Mouse (Mus musculus): ENCODE results near the gene Gm21731. TPM values are rescaled to one million over a fixed set of nuclear protein-coding genes. Genes with fewer than 3 reads are reported as not detected.
"Not testable (repeated sequence)": the region's sequence is repeated elsewhere in the genome, so short reads cannot be mapped to it uniquely, and the experiment has no call there.

Gm21731 gene
- polyA plus RNA-seq (2012; rRNA removed): not detected in 2 replicates

DNA sequence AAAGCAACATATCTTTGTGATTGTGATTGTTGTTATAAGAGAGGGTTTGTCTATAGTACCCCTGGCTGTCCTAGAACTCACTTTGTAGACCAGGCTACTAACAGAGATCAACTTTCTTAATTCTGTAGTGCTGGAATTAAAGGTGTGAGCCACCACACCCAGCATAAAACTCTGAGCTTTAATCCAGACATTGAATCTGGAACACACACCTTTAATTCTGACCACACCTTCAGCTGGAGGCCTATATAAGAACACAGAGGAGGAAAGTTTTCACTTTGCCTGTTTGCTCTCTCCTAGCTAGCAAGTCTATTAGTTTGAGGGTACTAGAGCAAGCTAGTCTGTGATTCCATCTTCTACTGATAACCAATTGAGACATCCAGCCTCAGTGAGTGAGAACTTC, at the start of gene Gm21731:
Gene Gm21731, plus strand, starts transcription at position 301 of the 400 bp plus-strand sequence.
- not testable (repeated sequence) for H3K4me1 ChIP-seq (ENCODE audit: control insufficient read depth, insufficient read depth, low read length); H3K4me3 ChIP-seq (ENCODE audit: insufficient read depth, low read length); H3K27ac ChIP-seq (ENCODE audit: insufficient read depth, low read length)

DNA sequence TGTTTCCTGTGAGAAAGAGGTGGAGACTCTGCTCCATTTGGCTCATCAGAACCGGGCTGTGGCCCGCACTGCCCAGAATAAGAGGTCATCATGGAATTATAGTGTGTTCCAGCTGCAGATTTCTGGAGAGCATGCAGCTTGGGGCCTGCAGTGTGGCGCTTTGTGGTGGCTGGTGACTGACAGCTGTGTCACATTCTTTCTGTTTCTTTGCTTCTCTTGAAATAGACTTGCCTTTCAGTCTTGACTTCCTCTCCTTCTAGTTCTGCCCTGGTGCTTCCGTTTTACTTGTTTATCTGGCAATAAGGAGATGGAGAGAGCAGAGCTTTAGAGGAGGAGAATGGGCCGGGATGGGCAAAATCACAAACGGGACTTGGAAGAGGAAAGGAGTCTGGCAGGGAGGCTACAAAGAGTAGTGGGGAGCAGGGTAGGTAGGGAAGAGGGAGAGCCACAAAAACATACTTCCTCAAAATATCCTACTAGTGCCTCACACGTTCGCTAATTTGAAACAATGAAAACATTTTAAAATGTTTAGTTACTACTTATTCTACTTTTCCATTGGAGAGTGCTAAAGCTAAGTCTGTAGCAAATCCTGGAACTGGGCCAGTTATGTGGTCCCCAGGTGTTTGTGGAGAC, 42.6 kb upstream of the Gm21731 start:
- not testable (repeated sequence) for H3K27ac ChIP-seq (ENCODE audit: insufficient read depth, low read length); H3K4me1 ChIP-seq (ENCODE audit: control insufficient read depth, insufficient read depth, low read length); H3K4me3 ChIP-seq (ENCODE audit: insufficient read depth, low read length)

DNA sequence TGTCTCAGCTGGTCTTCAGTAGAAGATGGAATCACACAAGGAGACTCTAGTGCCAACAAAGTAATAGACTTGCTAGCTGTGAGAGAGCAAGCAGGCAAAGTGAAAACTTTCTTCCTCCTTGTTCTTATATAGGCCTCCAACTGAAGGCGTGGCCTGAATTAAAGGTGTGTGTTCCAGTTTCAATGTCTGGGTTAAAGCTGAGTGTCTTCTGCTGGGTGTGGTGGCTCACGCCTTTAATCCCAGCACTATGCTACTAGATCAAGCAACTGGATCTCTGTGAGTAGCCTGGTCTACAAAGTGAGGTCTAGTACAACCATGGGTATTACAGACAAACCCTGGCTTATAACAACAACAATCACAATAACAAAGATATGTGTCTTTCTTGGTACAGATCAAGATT, 23.1 kb upstream of the Gm21731 start, which contains the start of gene Gm21762:
Gene Gm21762, minus strand, starts transcription at position 101 of the 400 bp plus-strand sequence.
- not testable (repeated sequence) for H3K4me1 ChIP-seq (ENCODE audit: control insufficient read depth, insufficient read depth, low read length); H3K27ac ChIP-seq (ENCODE audit: insufficient read depth, low read length); H3K4me3 ChIP-seq (ENCODE audit: insufficient read depth, low read length)

DNA sequence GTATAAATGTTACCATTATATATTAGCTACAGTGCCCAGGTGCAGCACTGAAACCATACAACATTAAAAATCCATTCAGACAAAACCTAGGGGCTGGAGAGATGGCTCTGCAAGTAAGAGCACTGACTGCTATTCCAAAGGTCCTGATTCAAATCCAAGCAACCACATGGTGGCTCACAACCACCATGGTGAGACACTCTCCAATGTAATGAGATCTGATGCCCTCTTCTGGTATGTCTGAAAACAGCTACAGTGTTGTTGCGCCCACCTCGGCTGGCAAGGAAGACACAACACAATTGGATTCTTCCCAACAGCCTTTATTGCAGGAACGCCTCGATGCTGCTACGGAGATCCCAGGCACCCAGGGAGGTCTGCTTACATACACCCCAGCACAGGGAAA, 18.0 kb upstream of the Gm21731 start:
- not testable (repeated sequence) for H3K4me3 ChIP-seq (ENCODE audit: insufficient read depth, low read length); H3K27ac ChIP-seq (ENCODE audit: insufficient read depth, low read length); H3K4me1 ChIP-seq (ENCODE audit: control insufficient read depth, insufficient read depth, low read length)

DNA sequence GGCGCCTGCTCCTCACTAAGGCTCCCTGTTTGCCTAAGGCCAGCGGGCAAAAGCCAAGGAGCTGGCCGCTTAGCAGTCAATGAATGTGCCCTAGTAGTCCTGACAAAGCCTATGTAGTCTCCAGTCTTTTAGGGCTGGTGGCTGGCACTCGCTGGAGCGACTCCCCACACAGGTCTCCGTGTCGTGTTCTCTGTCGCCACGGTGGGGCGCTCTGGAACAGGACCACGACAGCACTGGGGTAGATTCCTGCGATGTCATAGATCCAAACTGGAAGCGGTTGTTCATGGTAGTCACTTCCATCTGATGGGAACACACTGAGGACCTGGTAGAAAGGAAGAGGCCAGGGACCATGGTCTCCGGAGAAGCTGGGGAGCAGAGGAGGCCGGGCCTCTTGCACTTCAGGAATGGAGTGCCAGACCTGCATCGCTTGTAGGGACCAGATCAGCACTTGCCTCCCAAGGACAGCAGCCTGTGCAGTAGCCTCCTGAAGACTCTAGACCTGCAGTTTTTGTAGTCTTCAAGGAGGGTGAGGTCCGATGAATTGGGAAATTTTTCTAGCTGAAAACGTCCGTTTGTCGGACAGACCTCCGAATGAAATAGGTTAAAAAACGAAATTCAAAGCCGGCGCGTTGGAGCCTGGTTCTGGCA, 15.8 kb upstream of the Gm21731 start:
- H3K27ac ChIP-seq (ENCODE audit: insufficient read depth, low read length); H3K4me3 ChIP-seq (ENCODE audit: insufficient read depth, low read length); H3K4me1 ChIP-seq (ENCODE audit: control insufficient read depth, insufficient read depth, low read length): not testable (repeated sequence)

DNA sequence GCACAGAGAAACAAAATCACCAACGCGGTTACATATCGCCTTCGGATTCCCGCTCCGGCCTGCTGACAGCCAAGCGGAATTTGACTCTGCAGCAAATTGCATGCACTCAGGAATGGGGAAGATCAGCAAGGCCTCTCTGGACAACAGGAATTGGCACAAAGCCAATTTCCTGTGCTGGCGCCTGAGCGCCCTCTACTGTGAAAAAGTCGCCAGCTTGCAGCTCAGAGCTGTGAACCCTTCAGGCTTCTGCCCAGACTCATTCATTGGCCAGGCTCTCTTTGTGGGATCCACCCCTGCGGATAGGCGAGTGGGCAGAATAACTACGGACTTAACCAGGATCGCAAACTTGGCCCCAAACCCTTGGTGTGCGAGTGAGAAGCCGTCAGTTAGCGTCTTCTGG, 7.1 kb upstream of the Gm21731 start:
- H3K4me1 ChIP-seq (ENCODE audit: control insufficient read depth, insufficient read depth, low read length); H3K4me3 ChIP-seq (ENCODE audit: insufficient read depth, low read length); H3K27ac ChIP-seq (ENCODE audit: insufficient read depth, low read length): not testable (repeated sequence)

DNA sequence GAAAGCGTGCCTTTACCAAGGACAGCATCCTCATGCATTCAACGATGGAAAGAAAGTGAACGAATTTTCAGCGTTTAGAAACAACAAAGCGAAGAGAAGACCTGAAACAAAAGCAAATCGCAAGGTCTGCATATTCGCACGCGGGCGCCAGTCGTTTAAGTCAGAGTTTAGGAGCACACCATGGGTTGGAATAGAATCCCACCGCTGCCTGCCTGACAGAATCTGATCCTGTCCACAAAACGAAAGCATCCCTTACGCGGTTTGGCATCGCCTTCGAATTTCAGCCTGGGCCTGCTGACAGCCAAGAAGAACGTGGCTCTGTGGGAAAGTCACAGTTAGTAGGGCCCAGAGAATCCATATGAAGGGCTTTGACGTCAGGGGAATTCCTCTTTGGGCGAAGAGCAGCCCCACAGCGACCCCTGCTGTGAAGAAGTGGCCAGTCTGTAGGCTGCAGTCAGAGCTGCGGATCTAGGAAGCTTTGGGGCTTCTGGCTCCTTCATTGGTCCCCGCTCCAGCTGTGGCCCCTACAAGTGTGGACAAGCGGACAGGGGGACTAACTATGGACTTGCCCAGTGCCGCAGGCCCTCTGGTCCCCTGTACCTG, 6.4 kb upstream of the Gm21731 start:
- not testable (repeated sequence) for H3K27ac ChIP-seq (ENCODE audit: insufficient read depth, low read length); H3K4me1 ChIP-seq (ENCODE audit: control insufficient read depth, insufficient read depth, low read length); H3K4me3 ChIP-seq (ENCODE audit: insufficient read depth, low read length)

DNA sequence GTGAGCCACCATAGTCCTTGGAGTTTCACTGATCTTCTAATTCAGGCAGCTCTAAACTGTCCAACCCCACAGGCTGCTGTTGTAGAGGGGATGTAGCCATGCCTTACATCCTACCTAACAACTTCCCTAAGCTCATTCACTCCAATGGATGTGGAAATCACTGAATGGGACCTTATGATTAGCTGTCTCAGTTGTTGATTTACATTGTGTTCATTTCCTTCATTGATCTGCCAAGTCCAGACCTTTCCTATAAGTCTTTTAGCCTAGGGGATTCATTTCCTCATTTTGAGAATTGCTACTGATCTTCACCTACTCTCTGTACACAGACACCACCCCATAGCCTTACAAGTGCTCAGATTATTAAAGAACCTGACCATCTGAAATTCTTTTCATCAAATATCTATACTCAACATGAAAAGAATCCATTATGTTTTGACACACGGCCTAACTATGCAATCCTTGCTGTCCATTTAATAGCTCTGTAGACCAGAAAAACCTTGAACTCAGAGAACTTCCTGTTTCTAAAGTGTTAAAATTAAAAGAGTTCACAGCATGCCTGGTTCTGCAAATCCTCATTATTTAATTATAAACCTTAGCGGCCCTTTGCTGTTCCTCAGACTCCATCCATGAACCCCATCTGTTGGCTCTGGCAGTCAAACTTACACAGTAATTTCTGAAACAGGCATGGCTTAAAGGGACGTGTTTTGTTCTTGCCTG, 12.5 kb downstream of the Gm21731 start:
- H3K4me1 ChIP-seq (ENCODE audit: control insufficient read depth, insufficient read depth, low read length); H3K4me3 ChIP-seq (ENCODE audit: insufficient read depth, low read length); H3K27ac ChIP-seq (ENCODE audit: insufficient read depth, low read length): not testable (repeated sequence)

DNA sequence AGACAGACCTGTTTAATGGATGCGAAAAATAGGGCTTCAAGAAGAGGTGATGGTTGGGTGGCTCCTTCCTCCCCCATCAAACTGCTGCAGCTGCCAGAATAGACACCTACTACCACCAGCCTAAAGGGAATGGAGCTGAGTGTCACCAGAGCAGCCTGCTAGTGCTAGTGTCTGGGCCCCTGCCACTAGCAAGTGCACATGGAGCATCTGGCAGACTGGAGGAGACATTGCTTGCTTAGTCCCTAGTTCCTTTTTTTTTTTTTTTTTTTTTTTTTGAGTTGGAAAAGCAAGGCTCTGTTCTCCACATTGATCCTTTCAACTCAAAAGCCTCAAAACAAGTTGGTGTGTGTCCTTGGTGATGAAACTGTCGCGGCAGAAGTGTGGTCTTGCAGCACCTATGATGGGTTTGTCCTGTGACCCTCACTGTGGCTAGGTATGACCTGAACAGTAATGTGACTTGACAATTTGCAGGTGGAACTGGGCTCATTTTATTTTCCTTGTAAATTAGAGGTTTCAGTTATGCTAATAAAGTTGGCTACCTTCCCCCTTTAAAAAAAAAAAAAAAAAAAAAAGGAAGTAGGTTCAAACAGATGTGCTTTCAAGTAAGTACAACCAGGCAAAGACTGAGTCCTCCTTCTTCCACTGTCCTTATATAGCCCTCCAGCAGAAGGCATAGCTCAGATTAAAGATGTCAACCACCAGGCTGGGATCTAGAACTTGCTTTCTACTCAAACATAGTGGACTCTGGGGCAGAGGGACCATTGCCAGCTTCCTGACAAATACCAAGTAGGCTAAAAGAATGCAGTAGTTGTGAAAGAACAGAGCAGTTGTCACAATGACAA, 20.1 kb downstream of the Gm21731 start:
- H3K4me1 ChIP-seq (ENCODE audit: control insufficient read depth, insufficient read depth, low read length); H3K4me3 ChIP-seq (ENCODE audit: insufficient read depth, low read length); H3K27ac ChIP-seq (ENCODE audit: insufficient read depth, low read length): not testable (repeated sequence)

DNA sequence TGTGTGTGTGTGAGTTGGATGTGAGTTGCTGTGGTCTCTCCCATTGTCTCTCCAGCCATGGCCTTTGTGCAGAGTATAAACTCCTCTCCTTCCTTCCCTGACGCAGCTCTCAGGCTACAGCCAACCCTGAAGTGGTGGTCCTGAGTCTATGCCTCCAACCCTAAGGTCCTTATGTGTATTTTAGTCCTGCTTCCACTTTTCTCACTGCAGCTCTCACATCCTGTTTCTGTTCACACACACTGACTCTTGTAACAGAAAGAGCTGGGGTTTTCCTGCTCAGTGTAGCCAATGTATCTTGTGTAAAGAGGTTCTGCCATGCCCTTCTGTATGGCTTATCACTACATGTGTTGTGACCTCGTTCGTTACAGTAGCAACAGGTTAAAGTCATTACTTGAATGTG, 20.8 kb downstream of the Gm21731 start:
- H3K4me3 ChIP-seq (ENCODE audit: insufficient read depth, low read length); H3K27ac ChIP-seq (ENCODE audit: insufficient read depth, low read length); H3K4me1 ChIP-seq (ENCODE audit: control insufficient read depth, insufficient read depth, low read length): not testable (repeated sequence)

DNA sequence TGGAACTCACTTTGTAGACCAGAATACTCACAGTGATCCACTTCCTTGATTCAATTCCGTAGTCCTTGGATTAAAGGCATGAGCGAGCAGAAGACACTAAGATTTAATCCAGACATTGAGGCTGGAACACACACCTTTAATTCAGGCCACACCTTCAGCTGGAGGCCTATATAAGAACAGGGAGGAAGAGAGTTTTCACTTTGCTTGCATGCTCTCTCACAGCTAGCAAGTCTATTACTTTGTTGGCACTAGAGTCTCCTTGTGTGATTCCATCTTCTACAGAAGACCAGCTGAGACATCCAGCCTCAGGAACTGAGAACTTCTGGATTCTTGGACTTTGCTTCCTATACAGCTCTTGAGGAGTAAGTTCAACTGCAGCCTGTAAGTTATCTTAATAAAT, 24.0 kb downstream of the Gm21731 start, which contains the start of gene AF067061:
Gene AF067061, plus strand, starts transcription at position 245 of the 400 bp plus-strand sequence.
- H3K4me1 ChIP-seq (ENCODE audit: control insufficient read depth, insufficient read depth, low read length); H3K4me3 ChIP-seq (ENCODE audit: insufficient read depth, low read length); H3K27ac ChIP-seq (ENCODE audit: insufficient read depth, low read length): not testable (repeated sequence)

DNA sequence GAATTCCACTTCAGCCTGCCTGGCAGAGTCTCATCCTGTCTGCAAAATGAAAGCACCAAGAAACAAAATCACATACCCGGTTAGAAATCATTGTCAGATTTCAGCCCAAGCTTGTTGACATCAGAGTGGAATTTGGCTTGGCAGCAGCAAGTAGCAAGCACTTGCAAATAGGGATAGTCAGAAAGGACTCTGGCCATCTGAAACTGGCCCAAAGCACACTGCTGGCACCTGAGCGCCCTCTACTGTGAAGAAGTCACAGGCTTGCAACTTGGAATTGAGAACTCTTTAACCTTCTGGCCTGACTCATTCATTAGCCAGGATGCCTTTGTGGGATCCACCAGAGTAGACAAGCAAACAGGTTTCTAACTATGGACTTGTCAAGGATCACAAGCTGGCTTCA, 38.9 kb downstream of the Gm21731 start:
- H3K27ac ChIP-seq (ENCODE audit: insufficient read depth, low read length); H3K4me3 ChIP-seq (ENCODE audit: insufficient read depth, low read length); H3K4me1 ChIP-seq (ENCODE audit: control insufficient read depth, insufficient read depth, low read length): not testable (repeated sequence)

All from cortical plate, adult 2 months (tissue).